In the genomic region with DNA sequence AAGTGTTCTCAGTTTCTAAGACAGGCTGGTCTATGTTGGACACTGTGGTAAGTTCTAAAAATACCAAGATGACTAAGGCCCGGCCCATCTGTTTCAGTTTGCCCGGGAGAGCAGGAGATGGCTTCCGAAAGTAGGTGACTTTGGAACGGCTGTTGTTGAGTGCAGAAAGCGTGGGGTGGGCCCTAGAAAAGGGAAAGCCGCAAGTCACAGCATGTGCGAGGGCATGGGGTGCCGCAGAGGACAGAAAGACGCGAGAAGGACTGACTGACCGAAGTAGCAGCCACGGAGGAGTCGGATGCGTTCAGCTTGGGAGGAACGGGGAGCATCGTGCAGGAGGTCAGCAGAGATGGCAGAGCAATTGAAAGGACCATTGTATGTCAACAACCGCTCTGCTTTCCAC, we compare ENCODE assay signal across 9 mouse cellular contexts. TPM values are rescaled to one million over a fixed set of nuclear protein-coding genes. Genes with fewer than 3 reads are reported as not detected.
DNase-seq lines count a peak whose midpoint lies in the region; ATAC-seq and TF ChIP-seq lines count a peak whose summit lies in the region.
"Had no signal": no experiment of that assay in that cellular context is flagged by ENCODE, and none has a peak within 500 bp of the region (broad histone marks: within the 10 kb centered on the region; RNA-seq: fewer than 3 reads in every experiment).

No protein-coding gene starts in this region.

- no peaks in the 10 kb centered on the region for H3K4me1 ChIP-seq in lung, adult 2 months (ENCODE audit: control insufficient read depth, insufficient read depth, low read length)
- H3K4me1 ChIP-seq: limb, embryonic 10.5 days had no signal

- TF ChIP-seq CTCF in lung, adult 2 months (IDR thresholded peaks at IDR 0.05; ENCODE audit: insufficient read depth, low read length): no peak

- peak; percentile 77 for ATAC-seq in frontal cortex, adult (ENCODE audit: low TSS enrichment)

- no peak for TF ChIP-seq POLR2A in lung, adult 2 months (IDR thresholded peaks at IDR 0.05; ENCODE audit: borderline replicate concordance, extremely low read depth, low read depth, low read length)

- DNase-seq in gastrocnemius, adult 18-20 months (ENCODE audit: low spot score): peak; percentile 76
- no peak for DNase-seq in gastrocnemius, postnatal 14 days
- DNase-seq in heart, postnatal 10 days: peak; percentile 57 to 67
- DNase-seq in left cerebral cortex, postnatal 36 days (ENCODE audit: low spot score in 2 of 2): peak; percentile 71 to 73
- no peak for DNase-seq in lung, adult 2 months
- DNase-seq in retina, postnatal 1 day: no peak
- no peak for DNase-seq in adipocyte (ENCODE audit: low spot score)

- intact Hi-C loops in gastrocnemius, postnatal 14 days (cut with DNase I; ENCODE audit: low total_unique reads): no loop called here
- intact Hi-C loops in heart, postnatal 10 days (cut with DNase I): no loop called here
- intact Hi-C loops in left cerebral cortex, postnatal 36 days (cut with DNase I): no loop called here

- H3K4me3 ChIP-seq in lung, adult 2 months (replicated peaks; ENCODE audit: extremely low read depth, low read depth, low read length): no peak overlapping the region
- H3K4me3 ChIP-seq: limb, embryonic 10.5 days had no signal

- 78% methylated on average over 17 of the region's 17 CpGs for WGBS in lung, adult 2 months

RNA-seq across cellular contexts. Expression of a gene that starts 12.4 kb away (rescaled TPM):
- total RNA-seq in gastrocnemius, adult 18-20 months (2021): 10 to 100 TPM; 52.5 to 63.0 TPM
- 10 to 100 TPM; 48.1 to 51.2 TPM for total RNA-seq in gastrocnemius, postnatal 14 days (2021)
- 10 to 100 TPM; 52.3 to 58.0 TPM for total RNA-seq in heart, postnatal 10 days (2021)
- total RNA-seq in left cerebral cortex, postnatal 36 days (2021): 10 to 100 TPM; 31.4 to 32.9 TPM
- polyA plus RNA-seq in lung, adult 2 months (2012; rRNA removed): 4.5 and 5.1 TPM in 2 replicates

RNA-seq across cellular contexts. Expression of a gene that starts 34.6 kb away (rescaled TPM):
- 100 to 1,000 TPM; 170 to 210 TPM for total RNA-seq in gastrocnemius, adult 18-20 months (2021)
- 100 to 1,000 TPM; 150 to 153 TPM for total RNA-seq in gastrocnemius, postnatal 14 days (2021)
- total RNA-seq in heart, postnatal 10 days (2021): 10 to 100 TPM; 40.9 to 47.6 TPM
- total RNA-seq in left cerebral cortex, postnatal 36 days (2021): 10 to 100 TPM; 49.9 to 51.8 TPM
- polyA plus RNA-seq in lung, adult 2 months (2012; rRNA removed): 31.4 and 34.3 TPM in 2 replicates

Comparison
In these comparisons a context has a peak if more than half of its experiments do, and no peak if none do; other contexts are left out.
1. DNase-seq: peak in gastrocnemius, adult 18-20 months (single experiment), heart, postnatal 10 days (2 of 2) and left cerebral cortex, postnatal 36 days (2 of 2); none in gastrocnemius, postnatal 14 days (single experiment), lung, adult 2 months (single experiment), retina, postnatal 1 day (single experiment) and adipocyte (single experiment).